In genomic region chr6:137630387-137630786, GRCm38 (mm10) we compare ENCODE assay signal across 18 mouse cellular contexts. TPM values are rescaled to one million over a fixed set of nuclear protein-coding genes. Genes with fewer than 3 reads are reported as not detected.
DNase-seq lines count a peak whose midpoint lies in the region; ATAC-seq and TF ChIP-seq lines count a peak whose summit lies in the region.
"Had no signal": no experiment of that assay in that cellular context is flagged by ENCODE, and none has a peak within 500 bp of the region (broad histone marks: within the 10 kb centered on the region; RNA-seq: fewer than 3 reads in every experiment).

No protein-coding gene starts in this region.

- H3K4me2 ChIP-seq in heart, embryonic 12.5 days: peak overlapping the region; percentile 13; the same call in 1 of the 2 replicates
- H3K4me2 ChIP-seq in midbrain, postnatal 0 days (ENCODE audit: low read depth, low read length, poor library complexity, severe bottlenecking): no peak overlapping the region
- H3K4me2 ChIP-seq in stomach, postnatal 0 days (replicated peaks; ENCODE audit: low read depth): no peak overlapping the region
- H3K4me2 ChIP-seq: embryonic facial prominence, embryonic 13.5 days; kidney, embryonic 15.5 days; liver, embryonic 13.5 days; stomach, embryonic 15.5 days had no signal

- H3K9me3 ChIP-seq in heart, embryonic 12.5 days (replicated peaks): no peaks in the 10 kb centered on the region
- H3K9me3 ChIP-seq in midbrain, embryonic 10.5 days (replicated peaks): no peaks in the 10 kb centered on the region
- no peaks in the 10 kb centered on the region for H3K9me3 ChIP-seq in midbrain, postnatal 0 days (ENCODE audit: low read length)
- no peaks in the 10 kb centered on the region for H3K9me3 ChIP-seq in stomach, postnatal 0 days (ENCODE audit: control insufficient read depth, low read length)
- H3K9me3 ChIP-seq: embryonic facial prominence, embryonic 13.5 days; kidney, embryonic 15.5 days; liver, embryonic 13.5 days; stomach, embryonic 15.5 days had no signal

- no peak overlapping the region for H3K27ac ChIP-seq in heart, embryonic 12.5 days (ENCODE audit: poor library complexity, severe bottlenecking)
- peak overlapping the region; percentile 74; the same call in 1 of the 2 replicates for H3K27ac ChIP-seq in midbrain, embryonic 10.5 days (replicated peaks)
- no peak overlapping the region for H3K27ac ChIP-seq in midbrain, postnatal 0 days (ENCODE audit: low read depth, low read length)
- no peak overlapping the region for H3K27ac ChIP-seq in stomach, postnatal 0 days (replicated peaks)
- H3K27ac ChIP-seq: embryonic facial prominence, embryonic 13.5 days; gastrocnemius, adult 2 months; heart, adult 2 months; kidney, embryonic 15.5 days; liver, embryonic 13.5 days; stomach, embryonic 15.5 days had no signal

- 0 out of 2 replicates have a peak, but pooled peaks have one; percentile 15 for ATAC-seq in heart, embryonic 12.5 days (ENCODE audit: insufficient number of reproducible peaks, low FRiP score)
- ATAC-seq in midbrain, postnatal 0 days (ENCODE audit: low FRiP score): no peak
- ATAC-seq in hematopoietic stem cell, adult 5-6 weeks (replicated peaks in 1 of 2; ENCODE audit: insufficient read depth in 1 of 2, low FRiP score in 2 of 2, low TSS enrichment in 1 of 2, low read depth in 1 of 2, poor library complexity in 2 of 2, severe bottlenecking in 2 of 2): peak; percentile 53 to 68
- ATAC-seq in stomach, postnatal 0 days (ENCODE audit: low FRiP score, low TSS enrichment): 0 out of 2 replicates have a peak, but pooled peaks have one; percentile 61

- peaks cover 24% of the 10 kb centered on the region for H3K4me1 ChIP-seq in heart, embryonic 12.5 days (replicated peaks)
- H3K4me1 ChIP-seq in midbrain, embryonic 10.5 days: peaks cover 14% of the 10 kb centered on the region
- H3K4me1 ChIP-seq in midbrain, postnatal 0 days (ENCODE audit: insufficient read depth, low read length): 0 out of 2 replicates have a peak, but pooled peaks cover 4% of the 10 kb centered on the region
- H3K4me1 ChIP-seq in stomach, postnatal 0 days (replicated peaks; ENCODE audit: control insufficient read depth, insufficient read depth): no peaks in the 10 kb centered on the region
- H3K4me1 ChIP-seq: liver, embryonic 13.5 days had no signal

- H3K36me3 ChIP-seq in heart, embryonic 12.5 days: no peaks in the 10 kb centered on the region
- H3K36me3 ChIP-seq in midbrain, embryonic 10.5 days: no peaks in the 10 kb centered on the region
- no peaks in the 10 kb centered on the region for H3K36me3 ChIP-seq in midbrain, postnatal 0 days (ENCODE audit: insufficient read depth, low read length)
- H3K36me3 ChIP-seq in stomach, postnatal 0 days (ENCODE audit: control insufficient read depth, insufficient read depth, low read length): no peaks in the 10 kb centered on the region
- H3K36me3 ChIP-seq: embryonic facial prominence, embryonic 13.5 days; G1E; kidney, embryonic 15.5 days; liver, embryonic 13.5 days; stomach, embryonic 15.5 days had no signal

- DNase-seq in heart, postnatal 14 days: no peak
- DNase-seq in midbrain, embryonic 10.5 days (ENCODE audit: low spot score): no peak
- no peak for DNase-seq in midbrain, postnatal 0 days (ENCODE audit: low spot score)
- DNase-seq in stomach, postnatal 0 days (ENCODE audit: low spot score): no peak
- DNase-seq in kidney, adult 8-10 months: no peak
- DNase-seq: adrenal gland, adult 8-10 months; cerebellum, adult 8-10 months; gastrocnemius, adult 2 months; heart, adult 2 months; liver, embryonic 13.5 days; right cerebral cortex, adult 18-20 months; spleen, adult 18-20 months had no signal

- intact Hi-C loops in heart, postnatal 14 days (cut with DNase I): no loop called here

- TF ChIP-seq CTCF in midbrain, postnatal 0 days (IDR thresholded peaks at IDR 0.05): no peak
- TF ChIP-seq CTCF in stomach, postnatal 0 days (IDR thresholded peaks at IDR 0.05; ENCODE audit: low read depth): no peak

- H3K27me3 ChIP-seq in heart, embryonic 12.5 days (replicated peaks): no peaks in the 10 kb centered on the region
- no peaks in the 10 kb centered on the region for H3K27me3 ChIP-seq in midbrain, embryonic 10.5 days (ENCODE audit: low read depth, poor library complexity, severe bottlenecking)
- H3K27me3 ChIP-seq in midbrain, postnatal 0 days (ENCODE audit: insufficient read depth, low read length): no peaks in the 10 kb centered on the region
- H3K27me3 ChIP-seq in stomach, postnatal 0 days (ENCODE audit: control insufficient read depth, insufficient read depth, low read length): no peaks in the 10 kb centered on the region
- H3K27me3 ChIP-seq: embryonic facial prominence, embryonic 13.5 days; kidney, embryonic 15.5 days; liver, embryonic 13.5 days; stomach, embryonic 15.5 days had no signal

- no peak for TF ChIP-seq EP300 in stomach, postnatal 0 days (optimal IDR thresholded peaks at IDR 0.05)

- no peak overlapping the region for H3K4me3 ChIP-seq in heart, embryonic 12.5 days
- no peak overlapping the region for H3K4me3 ChIP-seq in midbrain, embryonic 10.5 days
- no peak overlapping the region for H3K4me3 ChIP-seq in midbrain, postnatal 0 days (ENCODE audit: low read depth, low read length)
- no peak overlapping the region for H3K4me3 ChIP-seq in stomach, postnatal 0 days (ENCODE audit: low read depth, low read length)
- H3K4me3 ChIP-seq: embryonic facial prominence, embryonic 13.5 days; gastrocnemius, adult 2 months; heart, adult 2 months; kidney, embryonic 15.5 days; liver, embryonic 13.5 days; stomach, embryonic 15.5 days had no signal

- H3K9ac ChIP-seq in heart, embryonic 12.5 days: no peak overlapping the region
- H3K9ac ChIP-seq in midbrain, postnatal 0 days (replicated peaks; ENCODE audit: low read length, poor library complexity, severe bottlenecking): no peak overlapping the region
- no peak overlapping the region for H3K9ac ChIP-seq in stomach, postnatal 0 days (ENCODE audit: low read length)
- H3K9ac ChIP-seq: embryonic facial prominence, embryonic 13.5 days; kidney, embryonic 15.5 days; liver, embryonic 13.5 days; stomach, embryonic 15.5 days had no signal

- 50% methylated on average over 13 of the region's 13 CpGs for WGBS in heart, embryonic 12.5 days
- 94% methylated on average over 13 of the region's 13 CpGs for WGBS in midbrain, embryonic 10.5 days
- WGBS in midbrain, postnatal 0 days: 87% methylated on average over 13 of the region's 13 CpGs
- WGBS in stomach, postnatal 0 days: 75% methylated on average over 13 of the region's 13 CpGs

RNA-seq across cellular contexts. Expression of gene Eps8, which starts 24.3 kb away (rescaled TPM):
- polyA plus RNA-seq in heart, embryonic 12.5 days (2016; fragmentation: Nextera tagmentation; extraction: Ambion mirVana): 16.2 and 18.4 TPM in 2 replicates
- 10 to 100 TPM; 19.7 to 20.6 TPM for total RNA-seq in heart, postnatal 14 days (2021)
- 5.5 and 7.1 TPM in 2 replicates for polyA plus RNA-seq in midbrain, embryonic 10.5 days (2016; fragmentation: Nextera tagmentation; extraction: Ambion mirVana)
- total RNA-seq in midbrain, postnatal 0 days (2014; rRNA removed): 27.2 and 28.8 TPM in 2 replicates
- 29.9 and 34.3 TPM in 2 replicates for polyA plus RNA-seq in midbrain, postnatal 0 days (2015; fragmentation: Nextera tagmentation; extraction: Ambion mirVana)
- total RNA-seq in hematopoietic stem cell, adult 5-6 weeks (2017): 19.0 and 21.4 TPM in 2 replicates
- polyA plus RNA-seq in stomach, postnatal 0 days (2015; fragmentation: Nextera tagmentation; extraction: Ambion mirVana): 17.6 and 23.1 TPM in 2 replicates
- polyA plus RNA-seq: G1E had no signal
